ENCODE assay signal across 39 mouse cellular contexts in the genomic region with DNA sequence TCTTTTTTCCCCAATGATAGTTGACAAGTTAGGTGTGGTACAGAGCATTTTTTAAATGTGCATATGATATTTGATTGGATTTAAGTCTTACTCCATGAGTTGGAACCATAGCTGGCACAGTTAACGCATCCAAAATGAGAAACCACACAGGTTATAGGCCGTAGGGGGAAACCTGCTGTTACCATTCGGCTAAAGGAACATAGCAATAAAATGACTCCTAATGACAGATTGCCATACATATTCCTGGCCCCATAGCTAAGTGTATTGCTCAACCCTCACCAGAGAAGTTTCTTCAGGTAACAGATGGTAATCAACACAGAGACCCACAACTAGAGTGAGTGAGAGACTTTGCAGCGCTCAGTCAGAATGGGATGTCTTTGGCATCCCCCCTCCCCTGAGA. TPM values are rescaled to one million over a fixed set of nuclear protein-coding genes. Genes with fewer than 3 reads are reported as not detected.
"Had no signal": no experiment of that assay in that cellular context is flagged by ENCODE, and none has a peak within 500 bp of the region (broad histone marks: within the 10 kb centered on the region; RNA-seq: fewer than 3 reads in every experiment).

No protein-coding gene starts in this region.

- H3K9me3 ChIP-seq: limb, embryonic 10.5 days; limb, embryonic 12.5 days; limb, embryonic 13.5 days; limb, embryonic 15.5 days; liver, embryonic 12.5 days; liver, embryonic 13.5 days; liver, embryonic 15.5 days; lung, embryonic 15.5 days; midbrain, embryonic 10.5 days; midbrain, embryonic 12.5 days; midbrain, embryonic 13.5 days; midbrain, embryonic 15.5 days; neural tube, embryonic 12.5 days had no signal

- H3K27ac ChIP-seq: limb, embryonic 10.5 days; limb, embryonic 12.5 days; limb, embryonic 13.5 days; limb, embryonic 15.5 days; liver, embryonic 12.5 days; liver, embryonic 13.5 days; liver, embryonic 14.5 days; liver, embryonic 15.5 days; lung, embryonic 15.5 days; macrophage; midbrain, embryonic 10.5 days; midbrain, embryonic 12.5 days; midbrain, embryonic 13.5 days; midbrain, embryonic 15.5 days; neural tube, embryonic 12.5 days had no signal

- H3K36me3 ChIP-seq: limb, embryonic 10.5 days; limb, embryonic 12.5 days; limb, embryonic 13.5 days; limb, embryonic 15.5 days; liver, embryonic 12.5 days; liver, embryonic 13.5 days; liver, embryonic 15.5 days; lung, embryonic 15.5 days; midbrain, embryonic 10.5 days; midbrain, embryonic 12.5 days; midbrain, embryonic 13.5 days; midbrain, embryonic 15.5 days; neural tube, embryonic 12.5 days had no signal

- H3K4me2 ChIP-seq: limb, embryonic 12.5 days; limb, embryonic 13.5 days; limb, embryonic 15.5 days; liver, embryonic 11.5 days; liver, embryonic 12.5 days; liver, embryonic 13.5 days; liver, embryonic 15.5 days; lung, embryonic 14.5 days; lung, embryonic 15.5 days; midbrain, embryonic 11.5 days; midbrain, embryonic 12.5 days; midbrain, embryonic 13.5 days; midbrain, embryonic 15.5 days; neural tube, embryonic 12.5 days had no signal

- H3K4me3 ChIP-seq: limb, embryonic 10.5 days; limb, embryonic 12.5 days; limb, embryonic 13.5 days; limb, embryonic 15.5 days; liver, embryonic 12.5 days; liver, embryonic 13.5 days; liver, embryonic 15.5 days; lung, embryonic 15.5 days; megakaryocyte, embryonic 14.5 days; midbrain, embryonic 10.5 days; midbrain, embryonic 12.5 days; midbrain, embryonic 13.5 days; midbrain, embryonic 15.5 days; myocyte; neural tube, embryonic 12.5 days had no signal

- DNase-seq: left cerebral cortex, postnatal 4 days; liver; liver, embryonic 13.5 days; lung, adult 18-20 months; lung, adult 2 months; lung, embryonic 14.5 days; lung, postnatal 10 days; lung, postnatal 14 days; lung, postnatal 36 days; lung, postnatal 4 days; midbrain, embryonic 14.5 days had no signal

- ATAC-seq: liver, embryonic 12.5 days; lung, postnatal 0 days; midbrain, embryonic 13.5 days; midbrain, embryonic 15.5 days; midbrain, embryonic 16.5 days had no signal

- H3K27me3 ChIP-seq: limb, embryonic 12.5 days; limb, embryonic 13.5 days; limb, embryonic 15.5 days; liver, embryonic 12.5 days; liver, embryonic 13.5 days; liver, embryonic 15.5 days; lung, embryonic 15.5 days; megakaryocyte, embryonic 14.5 days; midbrain, embryonic 12.5 days; midbrain, embryonic 15.5 days; neural tube, embryonic 12.5 days had no signal

- H3K9ac ChIP-seq: limb, embryonic 12.5 days; limb, embryonic 13.5 days; limb, embryonic 15.5 days; liver, embryonic 12.5 days; liver, embryonic 13.5 days; liver, embryonic 14.5 days; liver, embryonic 15.5 days; lung, embryonic 14.5 days; lung, embryonic 15.5 days; midbrain, embryonic 12.5 days; midbrain, embryonic 13.5 days; midbrain, embryonic 15.5 days; neural tube, embryonic 12.5 days had no signal

- H3K4me1 ChIP-seq: limb, embryonic 10.5 days; limb, embryonic 12.5 days; limb, embryonic 13.5 days; limb, embryonic 15.5 days; liver, embryonic 12.5 days; liver, embryonic 13.5 days; liver, embryonic 15.5 days; lung, embryonic 15.5 days; megakaryocyte, embryonic 14.5 days; midbrain, embryonic 10.5 days; midbrain, embryonic 12.5 days; midbrain, embryonic 13.5 days; midbrain, embryonic 15.5 days; neural tube, embryonic 12.5 days had no signal

RNA-seq across cellular contexts. Expression of gene Pitx2, which starts 27.9 kb away (rescaled TPM):
- total RNA-seq: left cerebral cortex, adult 8-10 months; left cerebral cortex, postnatal 10 days; left cerebral cortex, postnatal 14 days; left cerebral cortex, postnatal 36 days; left cerebral cortex, postnatal 4 days; megakaryocyte, adult 5-6 weeks; megakaryocyte-erythroid progenitor cell, adult 5-6 weeks; monocyte, adult 5-6 weeks had no signal
- polyA plus RNA-seq: liver, adult 2 months; macrophage had no signal
